Mouse (Mus musculus) yolk sac, embryonic 10.5 days (tissue): ENCODE data around the gene Gm49776.
A peak's percentile ranks its signal among the peaks of the same experiment; 100 is the strongest.
"Not testable (repeated sequence)": the region's sequence is repeated elsewhere in the genome, so short reads cannot be mapped to it uniquely, and the experiment has no call there.

Experiments used
- DNase-seq: peaks from one replicate; pipeline ENCODE4 v3.0.0-alpha.2; 2017; ENCODE audit warnings: low spot score

Gene Gm49776

DNA sequence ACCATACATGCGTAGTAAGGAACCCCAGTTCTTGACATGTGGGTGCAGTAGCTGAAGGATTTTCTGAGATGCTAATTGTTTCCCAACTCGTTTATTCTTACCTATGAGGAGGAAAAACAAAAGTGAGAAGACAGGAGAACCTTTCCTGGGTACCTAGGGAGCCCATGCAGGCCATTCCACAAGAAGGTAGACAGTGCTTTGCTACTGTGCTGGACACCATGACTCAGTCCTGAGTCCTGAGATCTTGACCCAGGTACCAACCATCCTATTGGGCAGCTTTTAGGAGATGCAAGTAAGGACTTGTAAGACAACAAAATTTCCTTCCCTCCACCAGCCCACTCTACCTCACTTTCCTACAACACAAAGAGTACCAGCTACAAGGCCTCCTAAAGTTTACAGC is at the start of gene Gm49776:
Gm49776 (minus strand) TSS at position 101 of the 400 bp plus-strand sequence.
- DNase-seq = no peak

DNA sequence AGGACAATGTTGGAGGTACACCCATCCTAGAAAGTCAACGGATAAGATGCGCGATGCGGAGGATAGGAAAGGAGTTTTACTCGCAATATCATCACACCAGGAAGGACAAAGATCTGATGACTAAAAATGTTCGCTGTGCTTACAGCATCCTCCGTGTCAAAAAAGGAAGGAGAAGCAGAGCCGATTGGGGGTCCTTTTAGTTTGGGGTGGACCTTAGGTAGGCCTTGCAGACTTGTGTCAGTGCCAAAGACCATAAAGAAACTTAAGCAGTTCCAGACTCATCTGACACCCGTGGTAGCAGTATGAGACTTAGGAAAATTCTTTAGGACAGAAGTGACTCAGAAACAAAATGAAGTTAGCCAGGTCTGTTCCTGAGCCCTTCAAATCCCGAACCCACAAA is 31.5 kb upstream of the Gm49776 start:
- not testable (repeated sequence) for DNase-seq

DNA sequence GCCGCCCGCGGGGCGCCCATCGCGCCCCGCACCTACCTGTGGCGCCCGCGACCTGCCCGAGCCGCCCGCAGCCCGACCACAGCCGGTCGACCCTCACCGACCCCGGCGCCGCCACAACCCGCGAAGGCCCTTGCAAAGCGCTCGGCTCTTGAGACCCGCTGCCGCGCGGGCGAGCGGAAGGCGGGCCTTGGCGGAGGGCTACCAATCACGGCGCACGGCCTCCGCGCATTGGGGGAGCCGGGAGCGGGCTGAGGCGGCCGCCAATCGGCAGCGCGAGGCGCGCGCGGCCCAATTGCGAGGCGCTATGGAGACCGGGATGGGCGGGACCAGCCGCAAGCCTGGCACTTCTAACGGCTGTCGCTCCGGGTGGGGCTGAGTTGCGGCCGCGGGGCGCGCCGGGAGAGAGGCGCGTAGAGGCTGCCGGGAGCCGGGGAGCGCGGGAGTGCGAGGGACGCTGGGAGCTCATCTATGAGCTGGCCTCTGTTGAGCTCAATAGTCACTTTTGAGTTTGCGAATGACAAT is 31.0 kb upstream of the Gm49776 start, which contains the start of gene Dgcr8:
Dgcr8 (minus strand) TSS at position 180 of the 522 bp plus-strand sequence.
- peak; percentile 98 for DNase-seq

DNA sequence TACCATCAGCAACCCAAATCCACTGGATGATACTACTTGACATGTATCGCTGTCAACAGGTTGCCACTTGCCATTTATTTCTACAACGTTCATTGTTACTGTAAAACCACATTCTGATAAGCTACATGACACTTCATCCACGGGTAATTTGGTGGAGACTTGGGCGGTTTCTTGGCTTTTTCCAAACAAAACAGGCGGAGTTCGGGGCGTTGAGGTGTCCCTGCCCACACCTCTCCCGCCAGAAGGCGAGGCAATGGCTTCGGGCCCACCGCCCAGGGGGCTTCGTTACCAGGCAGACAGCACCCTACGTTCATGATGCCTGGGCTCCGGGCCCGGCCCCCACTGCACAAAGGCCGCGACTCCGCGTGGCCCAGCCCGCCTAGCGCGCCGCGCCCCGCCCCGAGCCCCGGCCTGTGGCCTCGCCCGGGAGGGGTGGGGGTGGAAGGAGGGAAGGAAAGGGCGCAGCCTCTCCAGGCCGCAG is 30.5 kb upstream of the Gm49776 start:
- no peak for DNase-seq

DNA sequence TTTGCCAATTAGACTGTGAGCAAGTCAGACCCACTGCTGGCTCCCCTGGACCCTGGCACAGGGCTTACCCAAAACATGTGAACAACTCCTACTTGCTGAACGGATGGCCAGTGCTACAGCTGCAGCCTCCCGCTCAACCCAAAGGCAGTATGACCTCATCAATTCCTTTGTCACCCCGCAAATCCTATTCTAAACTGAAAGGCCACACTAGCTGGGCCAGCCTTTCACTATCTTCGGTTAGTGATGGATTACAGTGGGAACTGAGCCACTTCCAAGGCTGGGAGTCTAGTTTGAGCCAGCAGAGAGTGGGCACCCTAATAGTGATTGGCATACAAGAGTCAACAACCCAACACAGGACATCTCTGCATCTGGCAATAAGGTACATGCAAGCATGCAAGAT is 30.0 kb upstream of the Gm49776 start:
- DNase-seq = peak; percentile 27

DNA sequence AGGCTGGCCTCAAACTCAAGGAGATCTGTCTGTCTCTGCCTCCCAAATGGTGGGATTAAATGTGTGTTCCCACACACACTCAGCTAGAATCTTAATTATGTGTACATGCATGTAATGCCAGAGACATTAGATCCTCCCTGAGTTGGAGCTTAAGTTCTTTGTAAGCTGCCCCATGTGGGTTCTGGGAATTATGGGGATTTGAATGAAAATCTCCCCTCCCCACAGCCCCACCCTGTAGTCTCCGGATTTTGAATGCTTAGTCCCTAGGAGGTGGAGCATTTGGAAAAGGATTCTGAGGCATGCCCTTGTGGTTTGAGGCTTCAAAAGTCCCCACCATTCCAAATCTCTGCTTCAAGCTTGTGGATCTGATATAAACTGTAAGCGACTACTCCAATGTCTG is 17.0 kb upstream of the Gm49776 start:
- no peak for DNase-seq

DNA sequence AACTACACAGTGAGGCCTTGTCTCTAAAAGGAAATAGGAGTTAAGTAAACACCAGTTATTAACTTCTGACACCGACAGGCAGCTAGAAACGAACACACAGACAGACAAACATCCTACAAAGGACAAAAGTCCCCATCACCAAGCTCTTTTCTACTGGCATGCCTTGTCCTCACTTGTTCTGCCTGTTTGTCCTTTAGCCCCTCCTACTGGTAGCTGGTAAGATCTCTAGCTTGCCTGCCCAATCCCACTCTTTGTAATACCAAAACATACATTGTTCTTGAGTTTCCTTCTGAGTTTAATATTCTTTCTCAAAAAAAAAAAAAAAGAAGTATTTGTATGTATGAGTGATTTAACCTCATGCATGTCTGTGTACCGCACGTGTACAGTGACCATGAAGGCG is 10.1 kb upstream of the Gm49776 start:
- no peak for DNase-seq

DNA sequence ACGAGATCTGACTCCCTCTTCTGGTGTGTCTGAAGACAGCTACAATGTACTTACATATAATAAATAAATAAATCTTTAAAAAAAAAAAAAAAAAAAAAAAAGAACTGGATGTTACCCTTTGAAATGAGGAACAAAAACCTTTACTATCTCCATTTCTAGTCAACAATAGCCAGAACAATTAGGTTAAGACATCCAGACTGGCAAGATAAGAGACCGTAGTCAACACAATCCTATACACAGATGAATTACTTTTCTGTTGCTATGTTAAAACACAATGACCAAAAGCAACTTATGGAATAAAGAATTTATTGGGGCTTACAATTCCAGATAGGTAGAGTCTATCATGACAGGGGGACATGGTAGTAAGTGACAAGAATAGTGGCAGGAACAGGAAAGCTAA is 6.9 kb upstream of the Gm49776 start:
- DNase-seq = no peak

DNA sequence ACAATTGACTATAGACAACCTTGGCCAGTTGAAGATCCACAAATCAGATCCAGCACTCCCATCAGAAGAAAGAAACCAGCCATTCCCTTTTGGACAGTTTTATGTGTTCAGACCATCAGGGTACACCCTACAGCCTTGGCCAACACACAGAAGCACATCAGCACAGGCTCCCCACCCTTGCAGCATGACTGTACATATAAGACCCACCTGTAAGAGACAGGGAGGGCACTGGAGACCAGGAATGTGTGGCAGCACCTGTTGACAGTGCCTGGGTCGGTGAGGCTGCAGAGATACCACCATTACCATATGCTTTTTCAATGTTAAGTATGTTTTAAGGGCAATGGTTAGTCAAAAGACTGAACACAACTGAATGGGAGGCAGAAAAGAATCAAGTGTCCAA is 4.3 kb downstream of the Gm49776 start:
- no peak for DNase-seq

DNA sequence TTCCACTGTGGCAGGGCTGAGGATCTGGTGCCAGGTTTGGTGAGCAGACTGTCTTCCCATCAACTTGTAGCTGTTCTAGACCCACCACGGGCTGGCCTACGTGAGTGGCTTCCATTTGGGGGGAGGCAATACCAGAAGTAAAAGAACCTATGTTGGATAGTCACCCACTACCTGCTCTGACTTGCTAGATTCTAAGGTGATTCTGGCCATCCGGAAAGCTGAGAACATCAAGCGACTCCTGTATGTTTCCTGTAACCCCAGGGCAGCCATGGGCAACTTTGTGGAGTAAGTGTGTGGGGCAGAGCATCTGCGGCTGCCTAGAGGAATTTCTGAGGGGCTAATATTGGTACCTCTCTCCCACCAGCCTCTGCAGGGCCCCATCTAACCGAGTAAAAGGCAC is 5.4 kb downstream of the Gm49776 start:
- no peak for DNase-seq

DNA sequence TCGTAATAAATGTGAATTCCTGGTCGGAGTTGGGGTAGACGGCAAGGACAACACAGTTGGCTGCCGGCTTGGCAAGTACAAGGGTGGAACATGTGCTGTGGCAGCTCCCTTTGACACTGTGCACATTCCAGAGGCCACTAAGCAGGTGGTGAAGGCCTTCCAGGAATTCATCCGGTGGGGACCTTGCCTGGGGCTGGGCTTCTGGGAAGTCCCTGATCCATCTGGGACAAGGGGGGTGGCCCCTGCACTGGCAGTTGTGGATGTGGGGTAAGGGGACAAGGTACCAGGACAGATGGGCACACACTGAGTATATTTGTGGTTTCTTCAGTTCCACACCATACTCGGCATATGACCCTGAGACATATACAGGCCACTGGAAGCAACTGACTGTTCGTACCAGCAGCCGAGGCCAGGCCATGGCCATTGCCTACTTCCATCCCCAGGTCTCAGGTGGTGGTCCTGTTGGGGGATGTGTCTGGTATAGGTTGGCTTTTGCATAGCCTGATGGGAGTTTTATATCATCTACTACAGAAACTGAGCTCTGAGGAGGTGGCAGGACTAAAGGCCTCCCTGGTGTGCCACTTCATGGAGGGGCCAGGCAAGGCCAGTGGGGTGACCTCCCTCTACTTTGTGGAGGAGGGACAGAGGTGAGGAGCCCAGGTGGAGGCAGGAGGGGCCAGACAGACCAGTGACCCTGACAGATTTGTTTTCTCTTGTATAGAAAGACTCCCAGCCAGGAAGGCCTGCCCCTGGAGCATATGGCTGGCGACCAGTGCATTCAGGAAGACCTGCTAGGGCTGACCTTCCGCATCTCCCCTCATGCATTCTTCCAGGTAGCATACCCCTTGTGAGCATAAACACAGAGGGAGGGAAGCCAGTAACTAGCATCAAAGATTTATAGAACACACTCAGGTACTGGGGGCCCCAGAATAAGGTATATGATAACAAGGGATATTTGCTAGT is 7.0 kb downstream of the Gm49776 start:
- peak; percentile 49 for DNase-seq

DNA sequence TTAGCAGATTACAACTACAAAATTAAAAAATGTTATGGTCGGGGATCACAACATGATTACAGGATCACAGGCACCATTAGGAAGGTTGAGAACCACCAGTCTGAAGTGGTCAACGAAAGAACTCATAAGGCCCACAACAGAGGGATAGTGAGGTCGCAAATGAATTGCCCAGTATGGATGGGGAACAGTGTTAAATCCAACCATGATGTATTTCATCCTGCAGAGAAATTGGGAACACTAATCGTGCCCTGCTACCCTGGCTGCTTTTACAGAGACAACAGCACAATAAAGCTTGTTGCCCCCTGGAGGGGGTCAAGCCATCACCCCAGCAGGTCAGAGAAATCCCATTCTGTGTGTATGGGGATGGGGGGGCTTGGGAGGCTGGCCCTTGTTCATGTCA is 7.9 kb downstream of the Gm49776 start:
- no peak for DNase-seq

DNA sequence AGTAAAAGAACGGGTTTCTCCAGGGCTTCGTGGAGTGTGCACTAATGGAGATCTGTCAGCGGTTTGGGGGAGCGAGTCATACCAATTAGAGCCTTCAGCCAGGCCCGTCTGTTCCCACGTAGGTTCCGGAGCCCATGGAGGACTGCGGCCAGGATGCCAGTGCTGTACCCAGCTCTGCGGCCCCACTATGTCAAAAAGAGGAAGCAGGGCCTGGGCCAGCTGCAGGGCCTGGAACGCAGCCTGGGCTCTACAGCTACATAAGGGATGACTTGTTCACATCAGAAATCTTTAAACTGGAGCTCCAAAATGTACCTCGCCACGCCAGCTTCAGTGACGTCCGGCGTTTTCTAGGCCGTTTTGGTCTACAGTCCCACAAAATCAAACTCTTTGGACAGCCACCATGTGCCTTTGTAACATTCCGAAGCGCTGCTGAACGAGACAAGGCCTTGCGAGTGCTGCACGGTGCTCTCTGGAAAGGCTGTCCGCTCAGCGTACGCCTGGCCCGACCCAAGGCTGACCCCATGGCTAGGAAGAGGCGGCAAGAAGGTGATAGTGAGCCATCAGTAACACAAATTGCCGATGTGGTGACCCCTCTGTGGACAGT is 8.7 kb downstream of the Gm49776 start:
- peak; percentile 58 for DNase-seq

DNA sequence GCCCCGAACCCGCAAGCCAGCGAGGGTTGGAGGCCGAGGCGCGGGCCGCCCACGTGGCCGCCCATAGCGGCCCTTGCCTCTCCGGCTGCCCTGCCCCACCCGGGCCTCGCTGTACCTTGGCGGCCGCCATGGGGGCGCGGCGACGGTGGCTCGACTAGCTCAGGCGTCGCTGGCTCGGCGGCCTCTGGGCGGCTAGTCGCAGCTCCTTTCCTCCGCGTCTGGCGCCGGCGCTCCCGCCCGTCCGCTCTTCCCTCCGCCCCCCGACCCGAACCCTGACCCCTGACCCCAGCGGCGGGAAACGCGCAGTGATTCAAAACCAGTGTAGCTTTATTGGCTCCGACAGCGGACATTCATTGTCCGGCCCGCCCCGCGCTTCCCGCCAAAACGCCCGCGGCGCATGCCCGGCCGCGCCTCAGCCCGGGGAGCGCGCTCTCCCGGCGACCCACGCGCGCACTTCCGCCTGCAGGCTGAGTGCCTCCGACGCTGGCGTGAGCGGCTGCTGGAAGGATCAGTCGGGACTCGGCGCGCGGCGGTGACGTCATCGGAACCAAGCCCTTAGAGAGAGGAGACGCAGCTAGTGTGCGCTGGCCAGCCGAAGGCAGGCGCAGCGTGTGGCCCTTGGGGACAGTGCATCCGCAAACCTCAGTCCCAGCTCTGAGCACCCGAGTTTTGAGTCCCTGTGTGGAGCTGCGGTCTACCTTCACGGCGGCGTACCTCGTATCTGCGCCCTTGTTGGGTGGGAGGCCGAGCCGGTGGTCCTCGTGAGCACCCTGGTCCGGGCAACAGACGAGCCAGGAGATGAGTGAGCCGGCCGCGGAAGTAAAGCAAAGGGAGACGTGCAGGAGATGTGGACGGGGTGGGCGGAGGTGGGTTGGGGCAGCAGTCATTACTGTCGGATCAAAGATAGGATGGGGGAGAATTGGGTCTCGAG is 9.4 kb downstream of the Gm49776 start, which contains the start of the genes Trmt2a and Ranbp1:
Trmt2a (plus strand) TSS at position 247 of the 931 bp plus-strand sequence.
Ranbp1 (minus strand) TSS at position 300 of the 931 bp plus-strand sequence.
- peak; percentile 98 for DNase-seq

DNA sequence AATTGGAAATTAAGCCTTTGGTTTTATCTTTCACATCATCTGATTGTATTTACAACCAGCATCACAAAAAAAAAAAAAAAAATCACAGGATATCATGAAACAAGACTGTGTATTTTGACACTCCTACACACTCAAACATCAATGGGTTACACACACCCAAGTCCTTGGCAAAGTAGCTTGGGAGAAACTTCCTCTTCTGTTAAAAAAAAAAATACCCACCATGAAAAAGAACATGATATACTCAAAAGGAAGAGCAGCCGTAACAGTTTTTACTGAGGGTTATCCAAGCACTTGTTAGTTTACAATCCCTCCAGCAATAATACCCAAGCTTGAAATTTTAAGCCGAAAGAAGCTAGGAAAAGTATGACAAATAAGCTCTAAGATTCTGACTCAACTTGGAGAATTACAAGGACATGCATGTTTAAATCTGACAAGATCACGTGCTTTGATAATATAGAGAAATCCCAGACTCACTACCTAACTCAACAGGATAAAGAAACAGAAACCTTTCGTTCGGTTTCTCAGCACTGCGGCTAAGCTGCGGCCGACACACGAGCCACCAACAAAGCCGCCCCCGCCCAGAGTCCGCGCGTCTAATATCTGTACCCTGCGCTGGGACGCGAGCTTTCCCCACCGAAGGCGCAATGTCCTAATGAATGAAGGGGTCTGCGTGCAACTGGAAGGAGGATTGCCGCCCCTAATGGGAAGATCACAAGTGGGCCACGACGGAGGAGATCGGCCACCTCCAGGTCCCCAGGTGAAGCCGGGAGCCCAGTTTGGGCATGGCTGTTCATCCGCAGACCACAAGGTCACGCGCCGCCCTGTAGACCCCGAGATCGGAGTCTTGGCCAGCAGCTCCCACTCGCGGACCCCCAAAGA is 10.4 kb downstream of the Gm49776 start:
- DNase-seq = no peak

DNA sequence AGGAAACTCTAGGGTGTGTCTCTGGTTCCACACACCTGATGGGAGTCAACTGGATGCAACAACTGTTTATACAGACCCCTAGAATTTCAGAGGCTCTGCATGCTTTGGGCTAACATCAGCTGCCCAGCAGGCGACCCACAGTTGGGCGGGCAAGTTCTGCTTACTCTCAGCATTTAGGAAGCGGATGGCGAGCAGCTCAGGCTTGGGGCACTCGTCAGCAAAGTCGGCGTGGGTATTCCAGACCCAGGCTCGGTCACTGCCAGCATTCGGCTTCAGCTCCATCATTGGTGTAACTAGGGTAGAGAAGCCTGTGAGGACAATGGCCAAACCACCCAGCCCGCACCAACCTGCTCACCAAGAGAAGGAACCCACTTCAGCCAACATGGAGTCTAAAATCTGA is 16.5 kb downstream of the Gm49776 start:
- DNase-seq = no peak

DNA sequence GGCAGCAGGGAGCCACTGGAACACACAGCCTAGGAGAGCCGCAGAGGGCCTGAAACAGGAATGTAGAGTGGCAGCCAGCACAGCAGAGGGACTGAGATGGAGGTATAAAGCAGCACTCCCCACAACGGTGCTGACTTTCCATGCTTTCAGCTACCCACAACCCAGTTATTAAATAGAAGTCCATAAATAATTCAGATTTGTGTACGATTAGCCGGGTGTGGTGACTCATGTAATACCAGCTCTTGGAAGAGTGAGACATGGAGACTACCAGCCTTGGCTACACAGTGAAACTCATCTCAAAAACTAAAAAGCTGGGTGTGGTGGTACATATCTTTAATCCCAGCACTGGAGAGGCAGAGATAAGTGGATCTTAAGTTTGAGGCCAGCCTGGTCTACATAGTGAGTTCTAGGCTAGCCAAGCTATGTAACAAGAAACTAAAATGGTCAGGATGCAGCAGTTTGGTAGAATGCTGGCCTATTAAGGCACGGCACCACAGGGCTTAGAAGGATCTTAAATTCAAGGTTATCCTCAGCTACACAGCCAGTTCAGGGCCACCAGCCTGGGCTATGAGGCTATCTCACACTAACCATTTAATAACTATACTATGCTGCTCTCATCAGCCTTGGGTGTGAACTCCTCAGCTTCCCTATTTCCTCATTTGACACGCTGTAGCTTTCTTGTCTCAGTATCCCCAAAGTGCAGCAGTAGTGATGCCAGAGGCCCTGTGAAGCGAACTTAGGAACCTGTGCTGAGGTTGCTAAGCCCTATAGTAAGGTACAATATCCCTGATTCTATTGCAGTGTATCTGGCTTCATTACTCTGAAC is 21.2 kb downstream of the Gm49776 start:
- no peak for DNase-seq

DNA sequence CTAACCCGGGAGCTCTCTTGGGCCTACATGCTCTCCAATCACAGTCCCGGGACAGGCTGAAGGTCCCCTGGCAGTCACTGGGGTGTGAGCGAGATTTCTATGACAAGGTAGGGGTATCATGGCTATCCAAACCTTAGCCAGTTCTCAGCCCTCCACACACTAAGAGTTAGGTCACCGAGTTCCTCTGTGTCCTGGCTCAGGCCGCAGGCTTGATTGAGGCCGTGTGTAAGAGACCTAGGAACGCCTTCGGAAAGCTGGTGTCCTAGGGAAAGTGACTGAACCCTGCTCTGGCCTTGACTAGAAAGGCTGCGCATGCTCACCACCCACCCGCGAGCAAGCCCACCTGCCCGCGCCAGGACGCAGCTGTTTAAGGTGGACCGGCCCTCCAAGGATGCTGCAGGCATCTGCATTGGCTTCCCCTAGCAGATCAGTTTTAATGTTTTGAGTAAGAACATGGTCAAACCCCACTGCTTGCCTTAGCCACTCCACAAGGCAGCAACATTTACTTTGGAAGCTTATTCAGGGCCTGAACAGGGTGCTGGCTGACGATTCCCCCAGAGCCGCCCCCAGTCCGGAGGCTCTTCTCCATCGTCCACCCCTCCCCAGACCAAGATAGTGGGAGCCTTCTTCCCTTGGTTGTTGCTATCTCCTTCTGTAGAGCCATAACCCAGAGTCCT is 22.6 kb downstream of the Gm49776 start:
- DNase-seq = peak; percentile 73
